Comparison of ENCODE assay signal across 11 mouse cellular contexts in the genomic region with DNA sequence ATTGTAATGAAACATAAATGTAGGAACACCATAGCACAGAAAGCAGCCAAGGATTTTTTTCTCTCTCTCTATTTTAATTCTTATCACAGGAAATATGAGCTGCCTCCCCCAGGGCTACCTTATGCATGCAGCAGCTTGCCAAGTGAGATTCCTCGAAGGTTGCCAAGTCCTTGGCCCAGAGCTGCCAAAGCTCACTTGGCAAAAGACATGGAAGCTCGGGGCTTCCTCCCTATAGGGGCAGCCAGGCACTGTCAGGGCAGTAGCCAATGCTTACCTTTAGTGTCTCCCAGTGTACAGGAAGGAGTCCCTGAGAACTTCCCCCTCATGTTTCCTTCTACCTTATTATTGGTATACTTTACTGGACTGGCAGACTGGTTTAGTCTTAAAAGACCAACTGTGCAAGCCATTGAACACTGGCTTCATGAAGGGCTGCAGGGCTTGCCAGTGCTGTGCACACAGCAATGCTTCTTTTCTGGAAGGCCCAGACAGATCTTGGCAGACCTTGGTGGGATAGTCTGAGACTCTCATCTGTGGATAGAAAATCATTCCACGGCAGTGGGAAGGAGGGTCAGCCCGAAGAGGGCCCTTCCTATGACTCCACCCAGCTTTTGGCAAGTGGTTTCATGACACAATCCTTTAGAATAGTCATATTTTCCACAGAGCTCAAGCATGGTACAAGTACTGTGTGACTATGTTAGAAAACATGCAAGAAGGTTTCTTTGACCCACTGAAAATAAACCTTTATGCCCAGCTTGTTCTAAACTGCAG. TPM values are rescaled to one million over a fixed set of nuclear protein-coding genes. Genes with fewer than 3 reads are reported as not detected.
DNase-seq lines count a peak whose midpoint lies in the region; ATAC-seq and TF ChIP-seq lines count a peak whose summit lies in the region.
"Had no signal": no experiment of that assay in that cellular context is flagged by ENCODE, and none has a peak within 500 bp of the region (broad histone marks: within the 10 kb centered on the region; RNA-seq: fewer than 3 reads in every experiment).

No protein-coding gene starts in this region.

- H3K4me2 ChIP-seq in hindbrain, embryonic 14.5 days (replicated peaks) = no peak overlapping the region
- no peak overlapping the region for H3K4me2 ChIP-seq in hindbrain, embryonic 11.5 days (replicated peaks; ENCODE audit: low read depth, low read length)
- H3K4me2 ChIP-seq in heart, postnatal 0 days (ENCODE audit: low read depth, low read length) = no peak overlapping the region
- H3K4me2 ChIP-seq: stomach, embryonic 15.5 days had no signal

- WGBS in hindbrain, embryonic 14.5 days = 67% methylated on average over 4 of the region's 4 CpGs
- 80% methylated on average over 4 of the region's 4 CpGs for WGBS in hindbrain, embryonic 11.5 days
- 3% methylated on average over 4 of the region's 4 CpGs for WGBS in cerebellum, adult 2 months
- 21% methylated on average over 4 of the region's 4 CpGs for WGBS in heart, postnatal 0 days

- no peak for TF ChIP-seq POLR2A in cerebellum, adult 2 months (IDR thresholded peaks at IDR 0.05; ENCODE audit: borderline replicate concordance, insufficient read depth, low read length)

- no peak for TF ChIP-seq CTCF in cerebellum, adult 2 months (IDR thresholded peaks at IDR 0.05; ENCODE audit: borderline replicate concordance, insufficient read depth, low read depth, low read length)
- TF ChIP-seq CTCF in heart, postnatal 0 days (IDR thresholded peaks at IDR 0.05; ENCODE audit: low read depth) = no peak

- H3K27me3 ChIP-seq in hindbrain, embryonic 14.5 days (ENCODE audit: control insufficient read depth, insufficient read depth, low read length) = no peaks in the 10 kb centered on the region
- H3K27me3 ChIP-seq in hindbrain, embryonic 11.5 days (ENCODE audit: control insufficient read depth, insufficient read depth, low read length) = no peaks in the 10 kb centered on the region
- H3K27me3 ChIP-seq in cerebellum, adult 2 months (ENCODE audit: control insufficient read depth, insufficient read depth, low read length) = no peaks in the 10 kb centered on the region
- no peaks in the 10 kb centered on the region for H3K27me3 ChIP-seq in heart, postnatal 0 days (ENCODE audit: control insufficient read depth, insufficient read depth, low read length)
- H3K27me3 ChIP-seq: Patski; stomach, embryonic 15.5 days had no signal

- ATAC-seq in hindbrain, embryonic 14.5 days (ENCODE audit: low FRiP score) = no peak
- ATAC-seq in hindbrain, embryonic 11.5 days (ENCODE audit: low FRiP score) = no peak
- ATAC-seq in CD4-positive, CD25-positive, alpha-beta regulatory T cell, adult 4 months = peak; percentile 47
- ATAC-seq in heart, postnatal 0 days (ENCODE audit: insufficient read depth, low read depth) = peak; percentile 70
- ATAC-seq in erythroid progenitor cell, adult 5-6 weeks (replicated peaks; ENCODE audit: low FRiP score, poor library complexity, severe bottlenecking) = no peak
- ATAC-seq: Patski had no signal

- no peaks in the 10 kb centered on the region for H3K4me1 ChIP-seq in hindbrain, embryonic 14.5 days (replicated peaks; ENCODE audit: control insufficient read depth, insufficient read depth, low read length)
- no peaks in the 10 kb centered on the region for H3K4me1 ChIP-seq in hindbrain, embryonic 11.5 days (replicated peaks; ENCODE audit: control insufficient read depth, insufficient read depth, low read length)
- H3K4me1 ChIP-seq in cerebellum, adult 2 months (ENCODE audit: control insufficient read depth, insufficient read depth, low read length) = peaks cover 38% of the 10 kb centered on the region
- peaks cover 16% of the 10 kb centered on the region for H3K4me1 ChIP-seq in heart, postnatal 0 days (ENCODE audit: control insufficient read depth, insufficient read depth)
- H3K4me1 ChIP-seq: stomach, embryonic 15.5 days had no signal

- no peaks in the 10 kb centered on the region for H3K36me3 ChIP-seq in hindbrain, embryonic 14.5 days (replicated peaks; ENCODE audit: control insufficient read depth, insufficient read depth)
- no peaks in the 10 kb centered on the region for H3K36me3 ChIP-seq in hindbrain, embryonic 11.5 days (ENCODE audit: control insufficient read depth, insufficient read depth, low read length)
- H3K36me3 ChIP-seq in heart, postnatal 0 days (replicated peaks; ENCODE audit: control insufficient read depth, insufficient read depth, low read length) = no peaks in the 10 kb centered on the region
- H3K36me3 ChIP-seq: stomach, embryonic 15.5 days had no signal

- H3K9ac ChIP-seq in hindbrain, embryonic 14.5 days = no peak overlapping the region
- H3K9ac ChIP-seq in hindbrain, embryonic 11.5 days (ENCODE audit: low read depth, low read length) = no peak overlapping the region
- H3K9ac ChIP-seq in heart, postnatal 0 days (replicated peaks; ENCODE audit: low read depth, low read length) = no peak overlapping the region
- H3K9ac ChIP-seq: stomach, embryonic 15.5 days had no signal

- no peak overlapping the region for H3K4me3 ChIP-seq in hindbrain, embryonic 14.5 days (replicated peaks; ENCODE audit: low read length)
- H3K4me3 ChIP-seq in hindbrain, embryonic 11.5 days (ENCODE audit: low read depth, low read length) = no peak overlapping the region
- H3K4me3 ChIP-seq in cerebellum, adult 2 months (replicated peaks; ENCODE audit: insufficient read depth, low read depth, low read length) = no peak overlapping the region
- H3K4me3 ChIP-seq in heart, postnatal 0 days (ENCODE audit: low read depth, low read length) = no peak overlapping the region
- H3K4me3 ChIP-seq: stomach, embryonic 15.5 days had no signal

- no peak overlapping the region for H3K27ac ChIP-seq in hindbrain, embryonic 14.5 days
- no peak overlapping the region for H3K27ac ChIP-seq in hindbrain, embryonic 11.5 days (ENCODE audit: low read depth, low read length)
- no peak overlapping the region for H3K27ac ChIP-seq in cerebellum, adult 2 months (ENCODE audit: insufficient read depth, low read length)
- H3K27ac ChIP-seq in heart, postnatal 0 days (ENCODE audit: low read depth) = peak overlapping the region; percentile 77
- H3K27ac ChIP-seq: stomach, embryonic 15.5 days had no signal

- DNase-seq in hindbrain, embryonic 14.5 days (ENCODE audit: low spot score) = peak; percentile 39
- DNase-seq in hindbrain, embryonic 11.5 days (ENCODE audit: low spot score) = no peak
- DNase-seq in cerebellum, adult 2 months = peak; percentile 87 to 95
- peak; percentile 78 for DNase-seq in heart, postnatal 0 days (ENCODE audit: low spot score)
- DNase-seq in kidney, postnatal 10 days = no peak
- DNase-seq in right cerebral cortex, postnatal 14 days = no peak
- DNase-seq: kidney, postnatal 4 days had no signal

- no peaks in the 10 kb centered on the region for H3K9me3 ChIP-seq in hindbrain, embryonic 14.5 days (ENCODE audit: control insufficient read depth, low read length)
- H3K9me3 ChIP-seq in hindbrain, embryonic 11.5 days (ENCODE audit: control insufficient read depth, low read length) = no peaks in the 10 kb centered on the region
- no peaks in the 10 kb centered on the region for H3K9me3 ChIP-seq in heart, postnatal 0 days (replicated peaks; ENCODE audit: control insufficient read depth, low read length)
- H3K9me3 ChIP-seq: stomach, embryonic 15.5 days had no signal

- TF ChIP-seq EP300 in heart, postnatal 0 days (IDR thresholded peaks at IDR 0.05; ENCODE audit: low read depth) = 0 out of 2 replicates have a peak, but pooled peaks have one; percentile 37

RNA-seq across cellular contexts. Expression of a gene that starts 53.0 kb away (rescaled TPM):
- 2.7 and 3.1 TPM in 2 replicates for polyA plus RNA-seq in hindbrain, embryonic 14.5 days (2014; fragmentation: Nextera tagmentation; extraction: Ambion mirVana)
- 2.3 and 2.9 TPM in 2 replicates for polyA plus RNA-seq in hindbrain, embryonic 11.5 days (2014; fragmentation: Nextera tagmentation; extraction: Ambion mirVana)
- 1 to 10 TPM; 7.3 to 8.8 TPM for polyA plus RNA-seq in CD4-positive, CD25-positive, alpha-beta regulatory T cell, adult 4 months (2017; shearing (Covaris generic))
- 19.7 and 19.8 TPM in 2 replicates for polyA plus RNA-seq in cerebellum, adult 2 months (2012; rRNA removed)
- 6.6 and 9.5 TPM in 2 replicates for total RNA-seq in heart, postnatal 0 days (2014; rRNA removed; ENCODE audit: low replicate concordance)
- 1.1 TPM in 2 replicates for polyA plus RNA-seq in heart, postnatal 0 days (2015; fragmentation: Nextera tagmentation; extraction: Ambion mirVana)
- total RNA-seq in erythroid progenitor cell, adult 5-6 weeks (2015; ENCODE audit: low replicate concordance) = 6.1 and 8.4 TPM in 2 replicates
- 4.7 and 5.1 TPM in 2 replicates for total RNA-seq in erythroid progenitor cell, adult 5-6 weeks (2017; ENCODE audit: low replicate concordance)

Comparison
In these comparisons a context has a peak if more than half of its experiments do, and no peak if none do; other contexts are left out.
1. DNase-seq: peak in hindbrain, embryonic 14.5 days (single experiment), cerebellum, adult 2 months (2 of 2) and heart, postnatal 0 days (single experiment); none in hindbrain, embryonic 11.5 days (single experiment), kidney, postnatal 10 days (single experiment) and right cerebral cortex, postnatal 14 days (single experiment).
2. ATAC-seq: peak in CD4-positive, CD25-positive, alpha-beta regulatory T cell, adult 4 months (single experiment) and heart, postnatal 0 days (single experiment); none in hindbrain, embryonic 14.5 days (single experiment), hindbrain, embryonic 11.5 days (single experiment) and erythroid progenitor cell, adult 5-6 weeks (single experiment).